Comparison of ENCODE assay signal across 8 mouse cellular contexts in the genomic region with DNA sequence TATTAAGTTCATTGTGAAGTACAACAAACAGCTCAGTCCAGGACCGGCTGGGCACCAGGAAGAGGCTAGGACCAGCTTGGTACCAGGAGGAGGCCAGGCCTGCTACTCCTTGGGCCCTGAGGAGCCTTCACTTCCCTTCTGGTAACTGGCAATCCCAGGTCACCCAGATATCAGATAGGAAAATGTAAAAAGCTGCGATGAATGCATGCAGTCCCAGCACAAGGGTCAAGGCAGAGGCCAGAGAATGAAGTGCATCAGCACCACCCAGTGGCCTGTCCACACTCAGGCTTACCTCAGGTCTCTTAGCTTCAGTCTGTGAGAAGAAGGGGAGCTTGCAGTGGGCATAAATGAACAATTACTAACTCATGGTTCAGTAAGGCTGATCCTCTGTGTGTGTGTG. TPM values are rescaled to one million over a fixed set of nuclear protein-coding genes. Genes with fewer than 3 reads are reported as not detected.
DNase-seq lines count a peak whose midpoint lies in the region; ATAC-seq lines count a peak whose summit lies in the region.

No protein-coding gene starts in this region.

- no peaks in the 10 kb centered on the region for H3K4me1 ChIP-seq in hindbrain, embryonic 15.5 days (replicated peaks)
- no peaks in the 10 kb centered on the region for H3K4me1 ChIP-seq in hindbrain, embryonic 13.5 days (replicated peaks)
- peaks cover 22% of the 10 kb centered on the region for H3K4me1 ChIP-seq in heart, embryonic 15.5 days (replicated peaks)
- peaks cover 12% of the 10 kb centered on the region for H3K4me1 ChIP-seq in lung, embryonic 16.5 days (replicated peaks; ENCODE audit: control insufficient read depth, insufficient read depth, low read length)

- no peak overlapping the region for H3K4me2 ChIP-seq in hindbrain, embryonic 15.5 days
- no peak overlapping the region for H3K4me2 ChIP-seq in hindbrain, embryonic 13.5 days
- peak overlapping the region; percentile 27; the same call in 1 of the 2 replicates for H3K4me2 ChIP-seq in heart, embryonic 15.5 days
- no peak overlapping the region for H3K4me2 ChIP-seq in lung, embryonic 16.5 days (ENCODE audit: low read depth, low read length)

- no peak overlapping the region for H3K9ac ChIP-seq in hindbrain, embryonic 15.5 days
- no peak overlapping the region for H3K9ac ChIP-seq in hindbrain, embryonic 13.5 days
- no peak overlapping the region for H3K9ac ChIP-seq in heart, embryonic 15.5 days
- no peak overlapping the region; the same call in 1 of the 2 replicates for H3K9ac ChIP-seq in lung, embryonic 16.5 days (ENCODE audit: low read length)

- no peak overlapping the region for H3K4me3 ChIP-seq in hindbrain, embryonic 15.5 days
- no peak overlapping the region for H3K4me3 ChIP-seq in hindbrain, embryonic 13.5 days
- H3K4me3 ChIP-seq in heart, embryonic 15.5 days: no peak overlapping the region
- H3K4me3 ChIP-seq in lung, embryonic 16.5 days (ENCODE audit: low read length): no peak overlapping the region

- DNase-seq in brain, adult 2 months (ENCODE audit: low read depth, low spot score): peak; percentile 71
- DNase-seq in layer of hippocampus, adult 9-10 months (ENCODE audit: low spot score): no peak
- no peak for DNase-seq in left cerebral cortex, postnatal 14 days (ENCODE audit: low spot score in 2 of 2)
- DNase-seq in layer of hippocampus, postnatal 10 days (ENCODE audit: low spot score in 2 of 2): no peak

- intact Hi-C loops in left cerebral cortex, postnatal 14 days (cut with DNase I): no loop called here

- 0 out of 2 replicates have a peak overlapping the region, but pooled peaks have one; percentile 10 for H3K27ac ChIP-seq in hindbrain, embryonic 15.5 days (replicated peaks)
- no peak overlapping the region for H3K27ac ChIP-seq in hindbrain, embryonic 13.5 days
- H3K27ac ChIP-seq in heart, embryonic 15.5 days: peak overlapping the region; percentile 87
- peak overlapping the region; percentile 92 for H3K27ac ChIP-seq in lung, embryonic 16.5 days (ENCODE audit: low read length)

- peaks cover 3% of the 10 kb centered on the region; the same call in 1 of the 2 replicates for H3K9me3 ChIP-seq in hindbrain, embryonic 15.5 days
- H3K9me3 ChIP-seq in hindbrain, embryonic 13.5 days: peaks cover 3% of the 10 kb centered on the region
- H3K9me3 ChIP-seq in heart, embryonic 15.5 days (replicated peaks): no peaks in the 10 kb centered on the region
- H3K9me3 ChIP-seq in lung, embryonic 16.5 days (ENCODE audit: control insufficient read depth, low read length): peaks cover 4% of the 10 kb centered on the region

- ATAC-seq in hindbrain, embryonic 15.5 days (ENCODE audit: low FRiP score, low read depth): no peak
- ATAC-seq in hindbrain, embryonic 13.5 days (ENCODE audit: low FRiP score): no peak
- no peak for ATAC-seq in heart, embryonic 15.5 days (replicated peaks; ENCODE audit: insufficient number of reproducible peaks, insufficient read depth, low FRiP score, low read depth)
- ATAC-seq in lung, embryonic 16.5 days (ENCODE audit: low read depth): no peak

- H3K27me3 ChIP-seq in hindbrain, embryonic 15.5 days: no peaks in the 10 kb centered on the region
- H3K27me3 ChIP-seq in hindbrain, embryonic 13.5 days: no peaks in the 10 kb centered on the region
- H3K27me3 ChIP-seq in heart, embryonic 15.5 days: no peaks in the 10 kb centered on the region
- H3K27me3 ChIP-seq in lung, embryonic 16.5 days (ENCODE audit: control insufficient read depth, insufficient read depth, low read depth, low read length): no peaks in the 10 kb centered on the region

- peaks cover 10% of the 10 kb centered on the region; the same call in 1 of the 2 replicates for H3K36me3 ChIP-seq in hindbrain, embryonic 15.5 days
- peaks cover 56% of the 10 kb centered on the region for H3K36me3 ChIP-seq in hindbrain, embryonic 13.5 days
- H3K36me3 ChIP-seq in heart, embryonic 15.5 days: peaks cover 6% of the 10 kb centered on the region; the same call in 1 of the 2 replicates
- peaks cover 3% of the 10 kb centered on the region; the same call in 1 of the 2 replicates for H3K36me3 ChIP-seq in lung, embryonic 16.5 days (ENCODE audit: control insufficient read depth, insufficient read depth, low read length)

- 59% methylated on average over 2 of the region's 2 CpGs for whole genome bisulfite sequencing in hindbrain, embryonic 15.5 days
- WGBS in hindbrain, embryonic 13.5 days: 59% methylated on average over 2 of the region's 2 CpGs
- 21% methylated on average over 2 of the region's 2 CpGs for WGBS in heart, embryonic 15.5 days
- 29% methylated on average over 2 of the region's 2 CpGs for WGBS in lung, embryonic 16.5 days

RNA-seq across cellular contexts. Expression of a gene that starts 20.9 kb away (rescaled TPM):
- 13.8 and 14.3 TPM in 2 replicates for polyA plus RNA-seq in hindbrain, embryonic 15.5 days (2015; fragmentation: Nextera tagmentation; extraction: Ambion mirVana)
- polyA plus RNA-seq in hindbrain, embryonic 13.5 days (2015; fragmentation: Nextera tagmentation; extraction: Ambion mirVana): 17.3 and 18.1 TPM in 2 replicates
- 50.3 and 56.1 TPM in 2 replicates for polyA plus RNA-seq in heart, embryonic 15.5 days (2015; fragmentation: Nextera tagmentation; extraction: Ambion mirVana)
- 57.3 and 61.5 TPM in 2 replicates for polyA plus RNA-seq in lung, embryonic 16.5 days (2015; fragmentation: Nextera tagmentation; extraction: Ambion mirVana)
- 1 to 10 TPM; 8.1 to 8.9 TPM for total RNA-seq in left cerebral cortex, postnatal 14 days (2021)
- 10 to 100 TPM in 1 of 2 experiments, 1 to 10 TPM in 1; 9.6 to 13.5 TPM for total RNA-seq in layer of hippocampus, postnatal 10 days (2021)
